Mouse (Mus musculus): Measurements from ENCODE around the gene Ikbke. TPM values are rescaled to one million over a fixed set of nuclear protein-coding genes. Genes with fewer than 3 reads are reported as not detected.

Gene Ikbke
- polyA plus RNA-seq, 1 experiment, result not detected

- Histone ChIP-seq H3K27ac (ENCODE audit: insufficient read depth, low read depth, low read length) (no peak overlapping the region), H3K4me1 (ENCODE audit: control insufficient read depth, insufficient read depth, low read length) (no peaks in the 10 kb centered on the region), H3K4me3 (ENCODE audit: insufficient read depth, low read depth, low read length) (no peak overlapping the region)
- 79% methylated on average over 6 of the region's 6 CpGs for WGBS
- no peak for TF ChIP-seq POLR2A (IDR thresholded peaks at IDR 0.05; ENCODE audit: insufficient read depth, low read depth, low read length)
- no peak for TF ChIP-seq CTCF (IDR thresholded peaks at IDR 0.05; ENCODE audit: insufficient read depth, low read depth, low read length)
Measured at GRCm38 (mm10) chr1:131288938-131289337, 9.5 kb upstream of the Ikbke start.

DNA sequence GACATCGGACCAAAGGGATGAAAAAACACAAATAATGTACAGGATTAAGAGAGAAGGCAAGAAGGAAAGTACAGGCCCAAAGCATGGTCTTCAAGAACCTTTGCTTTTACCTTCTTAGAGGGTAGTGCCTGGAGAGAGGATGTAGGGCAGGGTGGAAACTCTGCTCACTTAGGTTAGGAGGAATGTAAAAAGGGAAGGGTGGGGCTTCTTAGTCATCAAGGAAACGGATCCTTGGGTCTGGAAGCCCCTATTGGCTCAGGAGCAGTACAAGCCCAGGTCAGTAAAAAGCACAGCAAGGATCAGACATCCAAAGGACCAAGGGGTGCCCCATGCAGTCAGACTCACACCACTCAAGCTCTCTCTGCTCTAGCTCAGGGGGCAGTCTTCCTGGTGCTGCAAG lies 7.9 kb upstream of the Ikbke start:
- Histone ChIP-seq H3K27ac (ENCODE audit: insufficient read depth, low read depth, low read length) (no peak overlapping the region), H3K4me3 (ENCODE audit: insufficient read depth, low read depth, low read length) (no peak overlapping the region), H3K4me1 (ENCODE audit: control insufficient read depth, insufficient read depth, low read length) (no peaks in the 10 kb centered on the region)
- 65% methylated on average over 2 of the region's 2 CpGs for WGBS
- TF ChIP-seq CTCF (IDR thresholded peaks at IDR 0.05; ENCODE audit: insufficient read depth, low read depth, low read length), result no peak
- no peak for TF ChIP-seq POLR2A (IDR thresholded peaks at IDR 0.05; ENCODE audit: insufficient read depth, low read depth, low read length)

GRCm38 (mm10) chr1:131286803-131287202 lies 7.4 kb upstream of the Ikbke start:
- Histone ChIP-seq H3K27ac (ENCODE audit: insufficient read depth, low read depth, low read length) (no peak overlapping the region), H3K4me3 (ENCODE audit: insufficient read depth, low read depth, low read length) (no peak overlapping the region), H3K4me1 (ENCODE audit: control insufficient read depth, insufficient read depth, low read length) (no peaks in the 10 kb centered on the region)
- WGBS, result 81% methylated on average over 5 of the region's 5 CpGs
- TF ChIP-seq POLR2A (IDR thresholded peaks at IDR 0.05; ENCODE audit: insufficient read depth, low read depth, low read length), result no peak
- no peak for TF ChIP-seq CTCF (IDR thresholded peaks at IDR 0.05; ENCODE audit: insufficient read depth, low read depth, low read length)

DNA sequence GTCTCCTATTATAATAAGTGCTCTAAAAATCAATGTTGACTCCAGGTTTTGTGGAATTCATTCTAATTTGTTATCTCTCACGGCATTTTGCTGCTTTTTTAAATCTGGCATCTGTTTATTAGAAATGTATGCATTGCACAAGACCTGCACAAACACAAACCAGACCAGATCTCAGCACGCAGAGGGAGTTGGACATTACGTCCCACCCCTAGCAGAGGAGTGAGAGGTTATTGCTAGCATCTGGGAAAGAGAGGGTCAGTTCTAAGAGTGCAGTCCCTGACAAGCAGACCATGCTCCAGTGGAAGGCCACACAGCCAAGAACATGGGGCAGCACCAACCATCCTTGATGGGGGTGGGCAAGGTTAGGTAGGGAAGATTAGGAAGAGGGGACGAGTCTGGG lies 5.2 kb upstream of the Ikbke start:
- WGBS, result 92% methylated on average over 4 of the region's 4 CpGs
- H3K27ac ChIP-seq (ENCODE audit: insufficient read depth, low read depth, low read length), result no peak overlapping the region
- H3K4me3 ChIP-seq (ENCODE audit: insufficient read depth, low read depth, low read length), result no peak overlapping the region
- TF ChIP-seq POLR2A (IDR thresholded peaks at IDR 0.05; ENCODE audit: insufficient read depth, low read depth, low read length), result no peak
- TF ChIP-seq CTCF (IDR thresholded peaks at IDR 0.05; ENCODE audit: insufficient read depth, low read depth, low read length), result no peak
- H3K4me1 ChIP-seq (ENCODE audit: control insufficient read depth, insufficient read depth, low read length), result no peaks in the 10 kb centered on the region

DNA sequence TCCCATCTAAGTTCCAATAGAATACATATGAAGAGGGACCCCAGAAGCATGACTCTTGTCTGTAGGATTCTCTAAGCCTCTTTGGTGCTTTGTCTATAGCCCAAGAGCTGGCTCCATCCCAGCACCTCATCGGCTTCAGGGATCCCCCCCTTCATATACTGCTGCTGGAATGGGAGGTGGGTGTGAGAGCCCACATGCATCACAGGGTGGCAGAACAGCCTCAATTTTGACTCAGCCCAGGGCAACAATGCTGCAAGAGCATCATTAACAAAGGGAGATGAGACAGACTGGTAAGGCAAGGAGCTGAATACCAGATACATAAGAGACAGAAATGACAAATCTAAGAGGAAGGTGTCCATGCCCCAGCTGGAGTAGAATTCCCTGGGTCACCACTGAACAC lies 4.8 kb upstream of the Ikbke start:
- WGBS, result 37% methylated on average over 1 of the region's 1 CpGs
- H3K4me1 ChIP-seq (ENCODE audit: control insufficient read depth, insufficient read depth, low read length), result no peaks in the 10 kb centered on the region
- no peak overlapping the region for H3K27ac ChIP-seq (ENCODE audit: insufficient read depth, low read depth, low read length)
- no peak overlapping the region for H3K4me3 ChIP-seq (ENCODE audit: insufficient read depth, low read depth, low read length)
- TF ChIP-seq POLR2A (IDR thresholded peaks at IDR 0.05; ENCODE audit: insufficient read depth, low read depth, low read length), result no peak
- TF ChIP-seq CTCF (IDR thresholded peaks at IDR 0.05; ENCODE audit: insufficient read depth, low read depth, low read length), result no peak

GRCm38 (mm10) chr1:131281731-131282130 lies 2.3 kb upstream of the Ikbke start:
- TF ChIP-seq CTCF (IDR thresholded peaks at IDR 0.05; ENCODE audit: insufficient read depth, low read depth, low read length), result no peak
- no peak for TF ChIP-seq POLR2A (IDR thresholded peaks at IDR 0.05; ENCODE audit: insufficient read depth, low read depth, low read length)
- Histone ChIP-seq H3K4me1 (ENCODE audit: control insufficient read depth, insufficient read depth, low read length) (no peaks in the 10 kb centered on the region), H3K4me3 (ENCODE audit: insufficient read depth, low read depth, low read length) (no peak overlapping the region), H3K27ac (ENCODE audit: insufficient read depth, low read depth, low read length) (no peak overlapping the region)
- 52% methylated on average over 4 of the region's 4 CpGs for WGBS

GRCm38 (mm10) chr1:131280280-131280679 lies 874 bp upstream of the Ikbke start:
- no peak overlapping the region for H3K27ac ChIP-seq (ENCODE audit: insufficient read depth, low read depth, low read length)
- WGBS, result 71% methylated on average over 3 of the region's 3 CpGs
- no peaks in the 10 kb centered on the region for H3K4me1 ChIP-seq (ENCODE audit: control insufficient read depth, insufficient read depth, low read length)
- H3K4me3 ChIP-seq (ENCODE audit: insufficient read depth, low read depth, low read length), result no peak overlapping the region
- TF ChIP-seq CTCF (IDR thresholded peaks at IDR 0.05; ENCODE audit: insufficient read depth, low read depth, low read length) (no peak), POLR2A (IDR thresholded peaks at IDR 0.05; ENCODE audit: insufficient read depth, low read depth, low read length) (no peak)

GRCm38 (mm10) chr1:131278606-131279455 lies 575 bp downstream of the Ikbke start:
- no peak for TF ChIP-seq POLR2A (IDR thresholded peaks at IDR 0.05; ENCODE audit: insufficient read depth, low read depth, low read length)
- no peak overlapping the region for H3K27ac ChIP-seq (ENCODE audit: insufficient read depth, low read depth, low read length)
- no peaks in the 10 kb centered on the region for H3K4me1 ChIP-seq (ENCODE audit: control insufficient read depth, insufficient read depth, low read length)
- WGBS, result 57% methylated on average over 8 of the region's 8 CpGs
- H3K4me3 ChIP-seq (ENCODE audit: insufficient read depth, low read depth, low read length), result 0 out of 2 replicates have a peak overlapping the region, but pooled peaks have one; percentile 4

DNA sequence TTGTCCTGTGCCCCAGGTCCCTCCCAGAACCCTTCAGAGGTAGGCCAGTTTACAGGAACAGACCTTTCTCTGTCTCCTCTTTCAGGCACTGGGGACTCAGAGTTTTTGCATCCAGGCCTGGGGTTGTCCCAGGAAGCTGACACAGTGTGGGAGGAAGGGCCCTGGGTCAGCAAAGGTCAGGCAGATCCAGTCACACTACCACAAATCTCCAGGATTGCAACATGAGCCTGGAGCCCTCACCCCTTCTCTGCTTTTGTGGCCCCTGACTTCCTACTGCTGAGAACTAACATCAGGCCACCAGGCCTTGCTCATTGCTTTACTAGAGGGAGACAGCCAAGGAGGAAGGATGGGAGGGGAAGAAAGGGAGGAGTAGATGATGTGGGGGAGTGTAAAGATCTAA lies 2.6 kb downstream of the Ikbke start:
- no peak for TF ChIP-seq CTCF (IDR thresholded peaks at IDR 0.05; ENCODE audit: insufficient read depth, low read depth, low read length)
- no peak for TF ChIP-seq POLR2A (IDR thresholded peaks at IDR 0.05; ENCODE audit: insufficient read depth, low read depth, low read length)
- Histone ChIP-seq H3K4me3 (ENCODE audit: insufficient read depth, low read depth, low read length) (no peak overlapping the region), H3K4me1 (ENCODE audit: control insufficient read depth, insufficient read depth, low read length) (no peaks in the 10 kb centered on the region), H3K27ac (ENCODE audit: insufficient read depth, low read depth, low read length) (no peak overlapping the region)

Data from olfactory bulb, adult 2 months (tissue).